Mouse (Mus musculus): ENCODE data around the gene Rab1b. TPM values are rescaled to one million over a fixed set of nuclear protein-coding genes. Genes with fewer than 3 reads are reported as not detected.

The Rab1b gene
- 228 and 236 TPM in 2 replicates for polyA plus RNA-seq (2012; rRNA removed)

GRCm38 (mm10) chr19:5106731-5107191, at the start of gene Rab1b:
Gene Rab1b, minus strand, starts transcription at chr19:5107072.

GRCm38 (mm10) chr19:5118384-5118698, 11.5 kb upstream of the Rab1b start, which contains the start of gene Klc2:
Gene Klc2, minus strand, starts transcription at chr19:5118560.

GRCm38 (mm10) chr19:5098363-5099143, 8.3 kb downstream of the Rab1b start, which contains the start of gene Cnih2:
Gene Cnih2, minus strand, starts transcription at chr19:5098521.

GRCm38 (mm10) chr19:5087884-5088728, 18.8 kb downstream of the Rab1b start, which contains the start of gene Yif1a:
Gene Yif1a, plus strand, starts transcription at chr19:5088538.

GRCm38 (mm10) chr19:5085145-5085863, 21.6 kb downstream of the Rab1b start, which contains the start of gene Tmem151a:
Gene Tmem151a, minus strand, starts transcription at chr19:5085531.

GRCm38 (mm10) chr19:5067867-5068569, 38.9 kb downstream of the Rab1b start, which contains the start of gene Cd248:
Gene Cd248, plus strand, starts transcription at chr19:5068078.

GRCm38 (mm10) chr19:5050047-5050905, 56.6 kb downstream of the Rab1b start, which contains the start of gene Rin1:
Gene Rin1, plus strand, starts transcription at chr19:5050481.

Other genes with a start within 250 kb of the Rab1b start
- gene Actn3, start 229.2 kb downstream of the Rab1b start, polyA plus RNA-seq (2012; rRNA removed) = 3.2 and 3.8 TPM in 2 replicates
- gene Zdhhc24, start 228.4 kb downstream of the Rab1b start, polyA plus RNA-seq (2012; rRNA removed) = 50.8 and 63.0 TPM in 2 replicates
- gene Bbs1, start 200.4 kb downstream of the Rab1b start, polyA plus RNA-seq (2012; rRNA removed) = 9.8 and 13.1 TPM in 2 replicates
- gene Dpp3, start 178.8 kb downstream of the Rab1b start, polyA plus RNA-seq (2012; rRNA removed) = 158 and 220 TPM in 2 replicates
- 12.9 and 17.8 TPM in 2 replicates for gene Peli3, start 163.9 kb downstream of the Rab1b start, polyA plus RNA-seq (2012; rRNA removed)
- 16.6 and 19.4 TPM in 2 replicates for gene Mrpl11, start 144.9 kb downstream of the Rab1b start, polyA plus RNA-seq (2012; rRNA removed)
- 2.8 and 4.2 TPM in 2 replicates for gene Npas4, start 116.8 kb downstream of the Rab1b start, polyA plus RNA-seq (2012; rRNA removed)
- gene Slc29a2, start 83.2 kb downstream of the Rab1b start, polyA plus RNA-seq (2012; rRNA removed) = 22.3 and 29.6 TPM in 2 replicates
- gene B4gat1, start 68.2 kb downstream of the Rab1b start, polyA plus RNA-seq (2012; rRNA removed) = 69.6 and 74.6 TPM in 2 replicates
- 1.6 and 2.1 TPM in 2 replicates for gene AC124502.3, start 68.2 kb downstream of the Rab1b start, polyA plus RNA-seq (2012; rRNA removed)
- gene Brms1, start 65.7 kb downstream of the Rab1b start, polyA plus RNA-seq (2012; rRNA removed) = 33.0 and 36.1 TPM in 2 replicates
- 18.2 and 24.3 TPM in 2 replicates for gene Rin1, start 56.6 kb downstream of the Rab1b start, polyA plus RNA-seq (2012; rRNA removed)
- gene Cd248, start 39.0 kb downstream of the Rab1b start, polyA plus RNA-seq (2012; rRNA removed) = 31.1 and 41.1 TPM in 2 replicates
- 8.9 and 12.9 TPM in 2 replicates for gene Tmem151a, start 21.5 kb downstream of the Rab1b start, polyA plus RNA-seq (2012; rRNA removed)
- 166 and 167 TPM in 2 replicates for gene Yif1a, start 18.5 kb downstream of the Rab1b start, polyA plus RNA-seq (2012; rRNA removed)
- 14.4 and 14.6 TPM in 2 replicates for gene Cnih2, start 8.6 kb downstream of the Rab1b start, polyA plus RNA-seq (2012; rRNA removed)
- 184 and 197 TPM in 2 replicates for gene Klc2, start 11.5 kb upstream of the Rab1b start, polyA plus RNA-seq (2012; rRNA removed)
- 59.2 and 59.9 TPM in 2 replicates for gene Pacs1, start 166.0 kb upstream of the Rab1b start, polyA plus RNA-seq (2012; rRNA removed)
- gene Sf3b2, start 188.4 kb upstream of the Rab1b start, polyA plus RNA-seq (2012; rRNA removed) = 146 and 169 TPM in 2 replicates
- 0.67 and 0.79 TPM in 2 replicates for gene Gal3st3, start 191.3 kb upstream of the Rab1b start, polyA plus RNA-seq (2012; rRNA removed)
- not detected in 2 replicates for gene Catsper1, start 228.7 kb upstream of the Rab1b start, polyA plus RNA-seq (2012; rRNA removed)
- 7.1 and 12.9 TPM in 2 replicates for gene Cst6, start 242.5 kb upstream of the Rab1b start, polyA plus RNA-seq (2012; rRNA removed)

All from ovary, adult 2 months (tissue).